Mouse (Mus musculus): ENCODE measurements around the gene Rrh. TPM values are rescaled to one million over a fixed set of nuclear protein-coding genes. Genes with fewer than 3 reads are reported as not detected.

Gene Rrh
- 0.07 and 0.10 TPM in 2 replicates for polyA plus RNA-seq (2012; rRNA removed)
- polyA plus RNA-seq (2014; fragmentation: Nextera tagmentation; extraction: Ambion mirVana), result 0.04 TPM in 1 of 2 replicates, not detected in the other

DNA sequence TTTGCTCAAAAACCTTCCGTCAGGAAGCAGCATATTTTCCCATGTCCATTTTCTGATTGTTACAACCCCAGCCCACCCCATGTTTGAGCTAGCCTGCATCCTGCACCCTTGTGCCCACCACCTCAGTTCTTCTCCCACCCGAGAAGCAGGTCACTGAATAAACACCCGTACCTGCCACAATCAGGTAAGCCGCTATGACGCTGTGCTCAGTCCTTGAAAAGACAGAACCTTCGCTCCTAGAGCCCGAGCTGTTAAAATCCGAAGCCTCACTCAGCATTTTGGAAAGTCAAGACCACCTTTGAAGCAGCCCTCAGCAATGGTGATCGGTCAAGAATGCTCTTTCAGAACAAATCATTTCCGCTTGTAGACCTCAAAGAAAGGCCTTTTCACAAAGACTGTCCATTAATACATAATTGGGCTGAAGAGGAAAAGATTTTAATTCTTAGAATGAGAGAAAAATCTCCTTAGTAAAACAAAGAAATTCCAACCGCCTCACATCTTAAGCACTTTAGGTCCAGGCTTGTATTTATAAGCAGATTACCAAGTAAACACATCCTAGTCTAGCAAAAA, at the start of gene Rrh:
Gene Rrh (minus strand): TSS at position 382 of the 570 bp plus-strand sequence.
- TF ChIP-seq CTCF (IDR thresholded peaks at IDR 0.05; ENCODE audit: low read depth) (no peak), EP300 (IDR thresholded peaks at IDR 0.05; ENCODE audit: low read depth) (no peak)
- H3K4me2 ChIP-seq (ENCODE audit: low read depth), result no peak within 1 kb of the TSS
- H3K9me3 ChIP-seq (ENCODE audit: control insufficient read depth, low read length), result no peaks in the 10 kb centered on the region
- no peak within 1 kb of the TSS for H3K4me3 ChIP-seq (ENCODE audit: insufficient read depth in 1 of 2, low read depth in 2 of 2, low read length in 2 of 2)
- no peak for DNase-seq (ENCODE audit: low read depth in 3 of 3, low spot score in 3 of 3)
- no peaks in the 10 kb centered on the region for H3K4me1 ChIP-seq (replicated peaks; ENCODE audit: control insufficient read depth in 2 of 2, insufficient read depth in 2 of 2, low read length in 1 of 2)
- H3K9ac ChIP-seq (replicated peaks), result no peak within 1 kb of the TSS
- no peak within 1 kb of the TSS for H3K27ac ChIP-seq
- 83% methylated on average over 11 of the region's 11 CpGs for WGBS (ENCODE audit: insufficient replicate concordance)
- H3K36me3 ChIP-seq (replicated peaks; ENCODE audit: control insufficient read depth, insufficient read depth, low read depth), result peaks cover 20% of the 10 kb centered on the region
- no peak for ATAC-seq (ENCODE audit: insufficient read depth)
- no peaks in the 10 kb centered on the region for H3K27me3 ChIP-seq (ENCODE audit: control insufficient read depth, insufficient read depth, low read length)

DNA sequence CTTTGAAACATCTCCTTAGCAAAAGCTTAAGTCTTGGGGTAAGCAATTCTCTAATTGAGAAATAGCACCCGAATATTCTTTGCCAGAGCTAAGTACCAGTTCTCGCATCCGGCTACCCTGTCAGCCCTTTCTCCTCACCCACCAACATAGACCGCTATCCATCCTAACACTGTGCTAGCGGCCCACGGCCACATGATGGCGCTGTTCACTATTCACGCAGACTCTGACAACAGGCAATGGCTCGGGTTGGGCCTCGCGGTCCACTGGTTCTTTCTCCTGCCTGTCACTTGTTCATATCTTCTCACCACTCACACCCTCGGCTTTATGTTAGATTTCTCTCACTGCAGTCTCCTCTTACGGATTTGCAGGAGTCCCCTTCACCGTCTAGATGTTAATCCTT, 41.3 kb upstream of the Rrh start:
- Histone ChIP-seq H3K4me1 (replicated peaks; ENCODE audit: control insufficient read depth in 2 of 2, insufficient read depth in 2 of 2, low read length in 1 of 2) (no peaks in the 10 kb centered on the region), H3K27ac (no peak overlapping the region), H3K4me2 (ENCODE audit: low read depth) (no peak overlapping the region), H3K27me3 (ENCODE audit: control insufficient read depth, insufficient read depth, low read length) (no peaks in the 10 kb centered on the region), H3K9ac (replicated peaks) (no peak overlapping the region), H3K4me3 (ENCODE audit: insufficient read depth in 1 of 2, low read depth in 2 of 2, low read length in 2 of 2) (no peak overlapping the region), H3K36me3 (replicated peaks; ENCODE audit: control insufficient read depth, insufficient read depth, low read depth) (no peaks in the 10 kb centered on the region), H3K9me3 (ENCODE audit: control insufficient read depth, low read length) (no peaks in the 10 kb centered on the region; the same call in 1 of the 2 replicates)
- WGBS (ENCODE audit: insufficient replicate concordance), result 42% methylated on average over 14 of the region's 14 CpGs
- TF ChIP-seq CTCF (IDR thresholded peaks at IDR 0.05; ENCODE audit: low read depth) (peak; percentile 91), EP300 (IDR thresholded peaks at IDR 0.05; ENCODE audit: low read depth) (no peak)
- no peak for ATAC-seq (ENCODE audit: insufficient read depth)
- no peak for DNase-seq (ENCODE audit: low read depth in 3 of 3, low spot score in 3 of 3)

- H3K27me3 ChIP-seq (ENCODE audit: control insufficient read depth, insufficient read depth, low read length), result no peaks in the 10 kb centered on the region
- no peak for DNase-seq (ENCODE audit: low read depth in 3 of 3, low spot score in 3 of 3)
- H3K9me3 ChIP-seq (ENCODE audit: control insufficient read depth, low read length), result no peaks in the 10 kb centered on the region; the same call in 1 of the 2 replicates
- no peaks in the 10 kb centered on the region for H3K4me1 ChIP-seq (replicated peaks; ENCODE audit: control insufficient read depth in 2 of 2, insufficient read depth in 2 of 2, low read length in 1 of 2)
- ATAC-seq (ENCODE audit: insufficient read depth), result no peak
- no peak overlapping the region for H3K27ac ChIP-seq
- H3K4me2 ChIP-seq (ENCODE audit: low read depth), result no peak overlapping the region
- WGBS (ENCODE audit: insufficient replicate concordance), result 44% methylated on average over 2 of the region's 2 CpGs
- TF ChIP-seq EP300 (IDR thresholded peaks at IDR 0.05; ENCODE audit: low read depth) (no peak), CTCF (IDR thresholded peaks at IDR 0.05; ENCODE audit: low read depth) (no peak)
- no peak overlapping the region for H3K9ac ChIP-seq (replicated peaks)
- no peak overlapping the region for H3K4me3 ChIP-seq (ENCODE audit: insufficient read depth in 1 of 2, low read depth in 2 of 2, low read length in 2 of 2)
- H3K36me3 ChIP-seq (replicated peaks; ENCODE audit: control insufficient read depth, insufficient read depth, low read depth), result no peaks in the 10 kb centered on the region
These were observed 40.2 kb upstream of the Rrh start for GRCm38 (mm10) chr3:129862592-129862991.

DNA sequence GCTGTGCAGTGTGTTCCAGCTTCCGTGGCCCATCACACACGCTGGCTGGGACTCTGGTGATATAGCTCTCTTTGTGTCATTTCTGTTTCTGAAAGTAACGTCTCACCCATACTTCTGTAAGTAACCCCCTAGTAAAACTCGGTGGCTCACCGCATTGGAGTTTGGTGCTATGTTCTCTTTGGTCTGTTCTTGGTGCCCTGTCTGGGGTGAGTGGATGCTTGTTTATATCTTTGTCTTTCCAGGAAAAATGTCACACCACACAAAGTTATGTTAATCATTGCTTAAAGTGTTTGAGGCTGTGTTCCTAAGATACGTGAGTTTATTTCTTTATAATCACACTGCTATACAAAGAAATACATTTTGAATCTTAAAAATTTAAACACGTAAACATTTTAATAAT, 24.5 kb upstream of the Rrh start:
- ATAC-seq (ENCODE audit: insufficient read depth) (no peak), DNase-seq (ENCODE audit: low read depth in 3 of 3, low spot score in 3 of 3) (no peak)
- no peaks in the 10 kb centered on the region for H3K27me3 ChIP-seq (ENCODE audit: control insufficient read depth, insufficient read depth, low read length)
- no peaks in the 10 kb centered on the region for H3K4me1 ChIP-seq (replicated peaks; ENCODE audit: control insufficient read depth in 2 of 2, insufficient read depth in 2 of 2, low read length in 1 of 2)
- H3K9me3 ChIP-seq (ENCODE audit: control insufficient read depth, low read length), result no peaks in the 10 kb centered on the region
- TF ChIP-seq CTCF (IDR thresholded peaks at IDR 0.05; ENCODE audit: low read depth), result no peak
- TF ChIP-seq EP300 (IDR thresholded peaks at IDR 0.05; ENCODE audit: low read depth), result no peak
- WGBS (ENCODE audit: insufficient replicate concordance), result 60% methylated on average over 7 of the region's 7 CpGs
- no peak overlapping the region for H3K27ac ChIP-seq
- no peak overlapping the region for H3K4me3 ChIP-seq (ENCODE audit: insufficient read depth in 1 of 2, low read depth in 2 of 2, low read length in 2 of 2)
- H3K9ac ChIP-seq (replicated peaks), result no peak overlapping the region
- no peak overlapping the region for H3K4me2 ChIP-seq (ENCODE audit: low read depth)
- H3K36me3 ChIP-seq (replicated peaks; ENCODE audit: control insufficient read depth, insufficient read depth, low read depth), result no peaks in the 10 kb centered on the region

DNA sequence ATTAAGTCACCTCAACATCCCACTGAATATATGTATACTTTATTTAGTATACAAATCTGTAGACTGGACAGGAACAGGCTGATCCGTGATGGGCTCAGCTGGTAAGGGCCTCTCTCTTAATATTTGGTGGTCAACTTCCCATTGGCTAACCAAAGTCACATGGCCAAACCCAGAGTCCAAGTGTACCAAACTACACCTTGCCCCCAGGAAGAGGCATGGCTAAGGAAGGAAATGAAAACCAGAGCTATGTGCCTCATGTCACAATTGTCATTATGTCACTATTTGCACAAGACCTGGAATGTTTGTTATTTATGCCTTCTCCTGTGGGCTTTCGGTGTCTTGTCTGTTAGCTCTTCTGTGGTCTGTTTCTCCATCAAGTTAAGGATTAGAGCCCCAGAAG, 23.5 kb upstream of the Rrh start:
- Histone ChIP-seq H3K4me3 (ENCODE audit: insufficient read depth in 1 of 2, low read depth in 2 of 2, low read length in 2 of 2) (no peak overlapping the region), H3K9ac (replicated peaks) (no peak overlapping the region), H3K4me2 (ENCODE audit: low read depth) (no peak overlapping the region), H3K36me3 (replicated peaks; ENCODE audit: control insufficient read depth, insufficient read depth, low read depth) (no peaks in the 10 kb centered on the region), H3K9me3 (ENCODE audit: control insufficient read depth, low read length) (no peaks in the 10 kb centered on the region), H3K27me3 (ENCODE audit: control insufficient read depth, insufficient read depth, low read length) (no peaks in the 10 kb centered on the region), H3K4me1 (replicated peaks; ENCODE audit: control insufficient read depth in 2 of 2, insufficient read depth in 2 of 2, low read length in 1 of 2) (no peaks in the 10 kb centered on the region), H3K27ac (no peak overlapping the region)
- no peak for ATAC-seq (ENCODE audit: insufficient read depth)
- WGBS (ENCODE audit: insufficient replicate concordance), result 41% methylated on average over 2 of the region's 2 CpGs
- no peak for TF ChIP-seq CTCF (IDR thresholded peaks at IDR 0.05; ENCODE audit: low read depth)
- no peak for TF ChIP-seq EP300 (IDR thresholded peaks at IDR 0.05; ENCODE audit: low read depth)
- no peak for DNase-seq (ENCODE audit: low read depth in 3 of 3, low spot score in 3 of 3)

Data from liver, embryonic 14.5 days (tissue).